Mouse (Mus musculus): ENCODE measurements around the gene Tmem220.

Tmem220 gene

DNA sequence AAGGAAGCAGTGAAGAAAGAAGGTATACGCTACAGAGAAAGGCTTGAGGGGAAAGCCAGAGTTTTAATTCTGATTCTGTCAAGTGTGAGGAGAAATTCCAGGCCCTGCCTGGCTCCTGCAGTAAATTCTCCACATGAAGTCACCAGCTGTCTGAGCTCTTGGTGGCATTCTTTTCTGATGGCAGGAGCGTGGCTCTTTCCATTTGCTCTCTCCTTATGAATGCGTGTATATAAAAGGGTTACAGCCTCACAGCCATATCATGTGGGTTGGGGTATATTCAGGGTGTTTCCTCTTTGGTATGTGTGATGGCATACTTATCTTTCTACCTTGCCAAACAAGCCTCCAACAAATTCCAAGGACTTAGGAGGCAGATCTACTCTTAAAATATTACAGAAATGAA, 37.8 kb downstream of the Tmem220 start:
- no peak for DNase-seq (ENCODE audit: low spot score)

DNA sequence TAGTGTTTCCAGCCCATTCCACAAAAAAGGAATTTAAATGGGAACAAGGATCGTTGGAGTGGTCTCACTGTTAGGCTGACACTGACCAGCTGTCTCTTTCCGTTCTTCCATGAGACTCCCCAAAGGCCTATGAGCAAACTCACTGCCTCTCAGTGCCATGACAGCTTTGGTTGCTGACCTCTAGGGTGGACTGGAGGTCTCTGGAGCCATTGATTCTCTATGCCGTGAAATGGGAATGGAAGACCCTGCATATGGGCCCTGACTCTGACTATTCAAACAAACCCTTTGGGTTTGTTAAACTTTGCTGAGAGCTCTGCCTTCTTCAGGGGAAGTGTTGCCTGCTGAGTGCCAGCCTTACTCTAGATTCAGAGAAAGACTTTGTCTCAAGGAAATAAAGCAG, 42.8 kb downstream of the Tmem220 start:
- no peak for DNase-seq (ENCODE audit: low spot score)

- DNase-seq (ENCODE audit: low spot score), result no peak
These were observed 47.7 kb downstream of the Tmem220 start for GRCm38 (mm10) chr11:67072615-67073130.

DNA sequence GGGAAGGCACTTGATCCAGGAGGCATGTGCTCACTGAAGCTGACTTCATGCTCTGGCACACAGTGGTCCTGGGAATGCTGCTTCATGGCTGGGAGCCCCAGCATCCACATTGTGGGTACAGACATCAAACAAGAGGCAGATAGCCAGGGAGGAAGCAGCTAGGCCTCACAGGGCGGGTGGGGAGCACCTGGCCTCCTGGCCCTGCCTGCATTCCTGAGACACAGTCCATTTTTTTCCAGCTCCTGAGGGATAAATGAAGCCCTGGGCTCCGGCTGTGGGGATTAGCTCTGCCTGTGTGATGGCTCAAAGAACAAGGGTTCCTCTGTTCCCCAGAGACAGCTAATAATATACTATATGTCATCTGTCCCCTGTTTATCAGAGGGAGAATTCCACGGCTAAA, 50.1 kb downstream of the Tmem220 start:
- DNase-seq (ENCODE audit: low spot score), result no peak

GRCm38 (mm10) chr11:67076781-67077180, 51.8 kb downstream of the Tmem220 start:
- no peak for DNase-seq (ENCODE audit: low spot score)

DNA sequence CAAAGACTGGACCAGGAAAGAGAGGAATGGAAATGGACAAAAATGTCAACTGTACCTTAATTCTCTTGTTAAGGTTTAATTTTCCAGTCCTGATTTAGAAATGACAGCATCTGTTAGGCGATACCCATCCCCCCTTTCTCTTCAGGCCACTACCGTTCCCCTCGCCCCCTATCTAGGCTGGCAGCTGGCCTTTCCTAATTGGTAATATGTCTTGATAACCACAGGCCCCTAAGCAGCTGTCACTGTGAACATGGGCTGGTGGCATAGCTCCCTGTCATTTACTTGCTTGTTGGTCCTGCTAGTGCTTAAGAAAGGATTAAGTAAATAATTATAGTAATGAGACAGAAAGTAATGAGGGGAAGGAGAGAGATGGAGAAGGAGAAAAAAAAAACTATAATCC, 52.5 kb downstream of the Tmem220 start:
- no peak for DNase-seq (ENCODE audit: low spot score)

- DNase-seq (ENCODE audit: low spot score), result no peak
These were observed 53.0 kb downstream of the Tmem220 start, which contains the start of gene Myh3 for GRCm38 (mm10) chr11:67078000-67078399. TSS of gene Myh3 (plus strand) at chr11:67078300.

GRCm38 (mm10) chr11:67078888-67079287, 53.9 kb downstream of the Tmem220 start:
- no peak for DNase-seq (ENCODE audit: low spot score)

- DNase-seq (ENCODE audit: low spot score), result no peak
These were observed 54.8 kb downstream of the Tmem220 start for GRCm38 (mm10) chr11:67079740-67080139.

- DNase-seq (ENCODE audit: low spot score), result no peak
These were observed 55.2 kb downstream of the Tmem220 start for GRCm38 (mm10) chr11:67080168-67080567.

- peak; percentile 73 for DNase-seq (ENCODE audit: low spot score)
These were observed 56.2 kb downstream of the Tmem220 start for GRCm38 (mm10) chr11:67081125-67081649.

- no peak for DNase-seq (ENCODE audit: low spot score)
These were observed 57.2 kb downstream of the Tmem220 start for GRCm38 (mm10) chr11:67082188-67082587.

DNA sequence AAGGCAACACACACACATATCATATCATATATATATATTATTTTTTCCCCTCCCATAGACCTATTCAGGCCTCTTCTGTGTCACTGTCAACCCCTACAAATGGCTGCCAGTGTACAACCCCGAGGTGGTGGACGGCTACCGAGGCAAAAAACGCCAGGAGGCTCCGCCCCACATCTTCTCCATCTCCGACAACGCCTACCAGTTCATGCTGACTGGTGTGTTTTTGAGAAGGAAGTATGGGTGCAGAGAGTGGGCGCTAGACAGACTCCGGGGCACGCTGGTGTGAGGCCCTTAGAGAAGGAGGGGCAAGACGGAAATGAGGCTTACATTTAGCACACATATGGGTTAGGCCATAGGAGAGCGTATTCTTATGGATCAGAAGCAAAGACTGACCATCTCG, 57.8 kb downstream of the Tmem220 start:
- DNase-seq (ENCODE audit: low spot score), result no peak

GRCm38 (mm10) chr11:67083239-67083638, 58.3 kb downstream of the Tmem220 start:
- no peak for DNase-seq (ENCODE audit: low spot score)

GRCm38 (mm10) chr11:67083712-67084340, 58.9 kb downstream of the Tmem220 start:
- no peak for DNase-seq (ENCODE audit: low spot score)

Data from testis, postnatal 14 days (tissue).